Mouse (Mus musculus): ENCODE data around the gene Cdadc1.

The Cdadc1 gene

GRCm38 (mm10) chr14:59612920-59613625 is 15.3 kb upstream of the Cdadc1 start:
- DNase-seq (ENCODE audit: low read depth), result no peak

DNA sequence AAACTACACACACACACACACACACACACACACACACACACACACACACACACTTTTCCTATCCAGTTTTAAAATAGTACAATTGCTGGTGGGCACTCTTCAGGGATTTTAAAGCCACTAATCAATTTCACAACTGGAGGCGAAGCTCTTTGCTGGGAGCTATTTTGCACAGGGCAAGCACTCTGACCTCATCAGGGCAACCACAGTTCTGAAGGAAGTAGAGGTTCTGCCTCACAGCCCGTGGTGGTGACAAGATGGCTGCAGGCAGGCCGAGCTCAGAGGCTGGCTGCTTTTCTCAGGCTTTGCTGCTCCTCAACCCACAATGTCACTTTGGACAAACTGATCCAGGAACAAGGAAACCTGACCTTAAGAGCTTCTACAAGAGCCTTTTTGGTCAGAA is 9.3 kb upstream of the Cdadc1 start:
- no peak for DNase-seq (ENCODE audit: low read depth)

GRCm38 (mm10) chr14:59605671-59606353 is 8.1 kb upstream of the Cdadc1 start:
- DNase-seq (ENCODE audit: low read depth), result no peak

GRCm38 (mm10) chr14:59604002-59604645 is 6.4 kb upstream of the Cdadc1 start:
- no peak for DNase-seq (ENCODE audit: low read depth)

DNA sequence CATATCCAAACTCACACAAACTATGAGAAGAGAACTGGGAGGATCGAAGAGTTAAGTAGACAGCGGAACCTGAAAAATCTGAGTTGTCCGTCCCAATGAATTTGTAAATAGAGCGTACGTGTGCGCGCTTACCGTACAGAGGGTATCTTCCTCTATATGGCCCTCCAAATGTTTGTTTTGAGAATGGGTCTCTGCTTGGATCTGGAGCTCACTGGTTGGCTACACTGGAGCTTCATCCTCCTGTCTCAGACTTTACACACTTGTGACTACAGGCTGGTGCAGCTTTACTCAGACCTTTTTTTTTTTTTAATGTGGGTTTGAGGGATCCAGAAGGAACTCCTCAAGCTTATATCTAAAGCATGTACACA is 485 bp upstream of the Cdadc1 start:
- no peak for DNase-seq (ENCODE audit: low read depth)

DNA sequence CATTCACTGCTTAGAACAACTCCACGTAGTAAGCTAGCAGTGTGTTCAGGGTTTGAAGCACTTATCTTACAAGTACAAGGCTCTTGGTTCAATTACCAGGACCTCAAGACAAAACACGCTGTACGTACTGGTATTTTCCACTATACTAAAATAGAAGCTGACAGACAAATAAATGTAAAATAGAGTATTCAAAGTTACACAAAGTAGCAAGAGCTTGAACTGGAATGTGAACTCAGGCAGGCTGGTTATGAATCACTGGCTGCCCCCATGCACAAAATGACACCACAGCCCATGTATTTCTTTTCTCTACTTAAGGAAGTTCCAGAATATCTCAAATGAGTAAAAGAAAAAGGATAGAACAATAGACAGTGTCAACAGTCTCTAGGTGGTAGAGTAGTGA is 2.8 kb downstream of the Cdadc1 start:
- DNase-seq (ENCODE audit: low read depth), result no peak

DNA sequence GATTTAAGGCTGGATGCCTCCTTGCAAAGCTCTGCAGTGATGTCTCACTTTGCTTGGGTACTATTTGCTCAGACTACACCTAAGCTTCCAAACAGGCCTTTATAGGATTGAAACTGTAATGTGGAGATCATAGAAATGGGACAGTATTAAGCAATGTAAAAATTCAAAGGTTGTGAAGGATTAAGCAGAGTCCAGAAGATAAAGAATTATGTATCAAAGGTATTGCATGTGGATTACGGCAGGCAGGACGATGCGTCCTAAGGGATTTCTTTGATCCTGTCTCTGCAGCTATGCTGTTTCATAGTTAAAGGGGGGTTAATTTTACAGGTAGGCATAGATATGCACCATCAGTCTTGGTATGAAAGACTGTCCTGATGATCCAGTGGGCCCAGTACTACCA is 5.2 kb downstream of the Cdadc1 start:
- DNase-seq (ENCODE audit: low read depth), result no peak

GRCm38 (mm10) chr14:59591901-59592300 is 5.9 kb downstream of the Cdadc1 start:
- no peak for DNase-seq (ENCODE audit: low read depth)

- DNase-seq (ENCODE audit: low read depth), result no peak
These were observed 7.1 kb downstream of the Cdadc1 start for GRCm38 (mm10) chr14:59590614-59591013.

DNA sequence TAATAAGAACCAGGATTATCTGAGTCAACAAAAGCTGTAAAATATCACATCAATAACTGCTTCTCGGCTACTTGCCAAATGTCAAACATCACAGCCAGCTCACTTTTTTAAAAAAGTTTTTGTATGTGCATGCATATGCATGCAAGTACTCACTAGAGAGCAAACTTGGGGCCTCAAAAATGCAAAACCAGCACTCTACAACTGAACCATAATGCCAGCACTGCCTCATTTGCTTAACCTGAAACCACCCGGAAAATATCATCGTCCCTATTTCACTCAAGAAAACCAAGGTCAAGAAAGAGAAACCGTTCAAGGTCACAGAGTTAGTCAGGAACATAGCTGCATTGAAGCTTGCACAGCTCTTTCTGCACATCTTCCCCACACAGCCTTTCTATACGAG is 21.4 kb downstream of the Cdadc1 start:
- no peak for DNase-seq (ENCODE audit: low read depth)

DNA sequence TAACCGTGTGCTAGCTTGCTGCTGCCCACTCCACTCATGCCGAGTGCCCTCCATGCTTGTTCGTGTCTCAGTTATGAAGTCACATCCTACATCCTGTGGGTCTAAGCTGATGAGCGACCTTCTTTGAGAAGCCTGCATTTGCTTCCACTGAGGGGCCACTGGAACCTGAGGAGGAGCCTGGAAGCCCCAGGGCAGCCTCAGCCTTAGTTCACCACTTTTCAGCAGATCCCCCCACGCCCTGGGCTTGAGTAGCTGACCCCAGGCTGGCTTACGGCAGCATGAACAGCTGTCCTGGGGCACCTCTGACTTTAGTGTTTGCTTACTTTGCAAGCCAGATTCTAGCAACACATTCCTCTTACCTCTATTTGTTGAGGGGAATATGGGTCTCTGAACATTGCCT is 31.0 kb downstream of the Cdadc1 start:
- DNase-seq (ENCODE audit: low read depth), result no peak

DNA sequence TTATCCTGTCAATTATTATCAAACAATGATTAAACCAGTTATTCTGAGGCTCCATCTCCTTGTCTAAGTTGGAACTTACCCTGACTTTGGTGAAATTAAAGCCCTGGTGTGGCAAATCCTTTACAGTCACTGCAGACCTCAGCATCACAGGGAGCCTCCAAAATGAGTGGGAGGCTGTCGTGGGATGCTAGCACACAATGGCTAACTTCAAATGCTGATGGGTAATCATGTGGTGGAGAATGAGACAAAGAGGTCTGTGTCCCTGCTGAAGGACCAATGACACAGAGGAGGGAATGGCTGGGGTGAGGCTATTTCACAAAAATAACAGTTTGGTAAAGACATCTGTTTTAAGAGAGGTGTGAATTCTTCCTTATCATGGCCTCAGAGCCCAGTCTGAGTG is 39.9 kb downstream of the Cdadc1 start:
- no peak for DNase-seq (ENCODE audit: low read depth)

- no peak for DNase-seq (ENCODE audit: low read depth)
These were observed 40.7 kb downstream of the Cdadc1 start for GRCm38 (mm10) chr14:59557071-59557470.

- peak; percentile 53 for DNase-seq (ENCODE audit: low read depth)
These were observed 41.7 kb downstream of the Cdadc1 start for GRCm38 (mm10) chr14:59555928-59556531.

DNA sequence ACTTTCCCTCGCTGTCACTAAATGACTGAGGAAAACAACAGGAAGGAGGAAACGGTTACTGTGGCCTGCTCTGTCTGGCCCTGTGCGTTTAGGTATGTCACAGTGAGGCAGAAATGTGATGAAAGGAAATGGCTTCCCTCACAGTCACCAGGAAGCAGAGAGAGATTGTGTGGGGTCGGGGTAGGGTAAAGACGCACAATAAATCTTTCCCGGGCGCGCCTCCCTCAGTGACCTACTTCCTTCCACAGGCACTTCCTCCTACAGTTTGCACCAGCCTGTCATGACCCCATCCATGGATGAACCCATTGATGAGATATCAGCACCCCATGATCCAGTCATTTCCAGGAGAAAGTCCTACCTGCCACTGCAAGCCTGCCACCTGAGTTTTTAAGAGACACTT is 42.7 kb downstream of the Cdadc1 start:
- DNase-seq (ENCODE audit: low read depth), result no peak

GRCm38 (mm10) chr14:59554025-59554424 is 43.7 kb downstream of the Cdadc1 start:
- DNase-seq (ENCODE audit: low read depth), result no peak

- DNase-seq (ENCODE audit: low read depth), result no peak
These were observed 45.8 kb downstream of the Cdadc1 start for GRCm38 (mm10) chr14:59551956-59552355.

DNA sequence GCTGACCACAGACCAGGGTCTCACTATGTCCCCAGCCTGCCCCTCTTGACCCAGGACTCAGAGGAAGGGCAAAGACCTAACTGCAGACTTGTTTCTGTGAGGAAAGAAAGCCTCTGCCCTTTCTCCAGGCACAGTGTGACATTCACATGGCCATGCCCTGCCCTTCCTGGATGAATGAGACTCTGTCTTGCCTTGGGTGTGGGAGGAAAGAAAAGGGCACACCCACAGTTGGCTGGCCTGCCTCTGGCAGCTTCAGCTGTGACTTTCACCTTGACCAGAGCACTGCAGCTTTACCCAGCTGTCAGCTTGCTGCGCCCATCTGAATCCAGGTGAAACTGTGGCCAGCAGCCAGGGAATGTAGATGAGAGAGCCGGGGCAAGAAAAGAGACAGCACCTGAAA is 46.9 kb downstream of the Cdadc1 start:
- no peak for DNase-seq (ENCODE audit: low read depth)

GRCm38 (mm10) chr14:59549106-59549505 is 48.7 kb downstream of the Cdadc1 start:
- no peak for DNase-seq (ENCODE audit: low read depth)

GRCm38 (mm10) chr14:59548532-59548931 is 49.2 kb downstream of the Cdadc1 start:
- no peak for DNase-seq (ENCODE audit: low read depth)

DNA sequence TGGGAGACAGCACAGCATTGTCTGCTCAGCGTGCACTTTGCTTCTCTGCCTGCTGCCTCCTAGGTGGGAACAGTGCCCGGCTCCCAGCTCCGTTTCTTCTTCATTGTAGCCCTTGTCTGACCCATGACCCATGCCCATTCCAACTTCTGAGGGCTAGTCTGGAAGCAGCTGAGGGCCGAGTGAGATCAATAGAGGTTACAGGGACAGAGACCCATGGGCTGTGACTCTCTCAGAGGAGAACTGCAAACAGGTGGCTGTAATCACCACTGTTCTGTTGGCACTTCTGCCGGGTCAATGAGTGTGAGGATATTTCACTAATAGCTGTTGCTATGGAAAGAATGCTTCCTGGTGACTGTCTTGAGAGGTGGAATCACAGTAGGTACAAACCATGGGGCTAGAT is 50.2 kb downstream of the Cdadc1 start:
- DNase-seq (ENCODE audit: low read depth), result no peak

- no peak for DNase-seq (ENCODE audit: low read depth)
These were observed 51.4 kb downstream of the Cdadc1 start for GRCm38 (mm10) chr14:59546162-59546880.

All from fibroblast of lung, adult 2 months (primary cell).